Mouse (Mus musculus): ENCODE results near the gene Rasal1. TPM values are rescaled to one million over a fixed set of nuclear protein-coding genes. Genes with fewer than 3 reads are reported as not detected.

Gene Rasal1
- polyA plus RNA-seq, 1 experiment from 2014 or later, result 0.70 TPM

DNA sequence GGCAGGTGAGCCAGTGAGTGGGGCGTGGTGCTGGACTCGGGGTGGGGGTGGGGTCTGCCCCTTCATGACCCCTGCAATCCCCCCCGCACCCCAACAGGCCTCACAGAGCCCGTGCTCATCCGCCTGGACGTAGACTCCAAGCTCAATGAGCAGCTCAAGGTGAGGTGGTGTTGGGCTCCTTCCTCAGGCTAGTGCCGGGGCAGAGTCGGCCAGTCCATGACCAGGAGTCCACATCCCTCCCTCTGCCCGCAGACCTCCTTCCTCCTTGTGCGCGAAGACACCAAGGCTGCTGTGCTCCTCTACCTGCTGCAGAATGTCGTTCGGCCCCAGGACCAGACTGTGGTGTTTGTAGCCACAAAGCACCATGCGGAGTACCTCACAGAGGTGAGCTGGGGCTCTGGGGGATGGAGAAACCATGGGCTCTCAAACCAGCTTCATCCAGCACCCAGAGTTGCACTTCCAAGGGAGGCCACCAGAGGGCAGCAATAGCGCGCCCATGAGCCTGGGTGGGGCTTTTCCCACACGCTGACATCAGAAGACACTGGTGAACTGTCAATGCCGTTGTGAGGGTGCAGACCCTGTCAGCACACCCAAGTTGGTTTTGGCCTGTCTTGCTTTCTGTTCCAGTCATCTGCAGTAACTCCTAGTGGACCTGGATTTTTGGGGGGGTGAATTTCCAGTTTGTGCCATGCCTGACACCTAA lies 28.1 kb upstream of the Rasal1 start:
- Histone ChIP-seq H3K4me2 (replicated peaks; ENCODE audit: low read depth, low read length) (no peak overlapping the region), H3K36me3 (ENCODE audit: insufficient read depth, low read length) (peaks cover 89% of the 10 kb centered on the region), H3K9me3 (ENCODE audit: low read length) (peaks cover 4% of the 10 kb centered on the region; the same call in 1 of the 2 replicates), H3K9ac (replicated peaks; ENCODE audit: low read length) (no peak overlapping the region), H3K4me1 (ENCODE audit: insufficient read depth, low read length) (no peaks in the 10 kb centered on the region), H3K27me3 (ENCODE audit: insufficient read depth, low read length) (no peaks in the 10 kb centered on the region), H3K27ac (ENCODE audit: low read length) (no peak overlapping the region), H3K4me3 (ENCODE audit: low read length) (no peak overlapping the region)
- no peak for ATAC-seq (ENCODE audit: low FRiP score, low TSS enrichment)
- 68% methylated on average over 18 of the region's 18 CpGs for WGBS

DNA sequence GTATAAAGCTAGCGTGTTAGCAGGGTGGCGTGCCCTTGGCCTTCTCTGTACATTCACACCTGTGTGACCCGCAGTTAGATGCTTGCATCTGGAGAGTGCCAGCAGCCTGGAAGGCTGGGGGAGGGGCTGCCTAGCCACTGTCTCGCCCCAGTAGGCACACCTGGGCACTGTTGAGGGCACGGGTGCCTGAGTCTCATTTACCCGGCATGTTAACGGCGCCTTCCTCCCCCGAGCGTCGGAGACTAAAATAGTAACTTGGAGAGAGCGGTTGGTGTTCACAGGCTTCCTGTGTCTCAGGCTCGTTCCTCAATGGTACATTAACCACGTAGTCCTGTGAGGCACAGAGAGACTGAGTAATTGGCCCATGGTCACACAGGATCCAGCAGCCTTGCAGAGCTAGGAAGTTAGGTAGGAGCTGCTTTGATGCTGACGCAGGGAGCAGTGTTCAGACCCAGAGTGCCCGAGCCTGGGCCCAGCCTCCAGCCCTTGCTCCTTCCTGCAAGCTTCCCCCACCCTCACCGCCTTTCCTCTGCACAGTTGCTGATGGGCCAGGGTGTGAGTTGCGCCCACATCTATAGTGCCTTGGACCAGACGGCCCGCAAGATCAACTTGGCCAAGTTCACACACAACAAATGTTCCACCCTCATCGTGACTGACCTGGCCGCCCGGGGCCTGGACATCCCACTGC lies 27.4 kb upstream of the Rasal1 start:
- H3K27me3 ChIP-seq (ENCODE audit: insufficient read depth, low read length), result no peaks in the 10 kb centered on the region
- peaks cover 91% of the 10 kb centered on the region for H3K36me3 ChIP-seq (ENCODE audit: insufficient read depth, low read length)
- H3K4me2 ChIP-seq (replicated peaks; ENCODE audit: low read depth, low read length), result no peak overlapping the region
- ATAC-seq (ENCODE audit: low FRiP score, low TSS enrichment), result peak; percentile 40; the same call in 1 of the 2 replicates
- H3K27ac ChIP-seq (ENCODE audit: low read length), result no peak overlapping the region
- no peaks in the 10 kb centered on the region for H3K4me1 ChIP-seq (ENCODE audit: insufficient read depth, low read length)
- H3K9me3 ChIP-seq (ENCODE audit: low read length), result no peaks in the 10 kb centered on the region
- WGBS, result 78% methylated on average over 23 of the region's 23 CpGs
- H3K9ac ChIP-seq (replicated peaks; ENCODE audit: low read length), result no peak overlapping the region
- H3K4me3 ChIP-seq (ENCODE audit: low read length), result no peak overlapping the region

DNA sequence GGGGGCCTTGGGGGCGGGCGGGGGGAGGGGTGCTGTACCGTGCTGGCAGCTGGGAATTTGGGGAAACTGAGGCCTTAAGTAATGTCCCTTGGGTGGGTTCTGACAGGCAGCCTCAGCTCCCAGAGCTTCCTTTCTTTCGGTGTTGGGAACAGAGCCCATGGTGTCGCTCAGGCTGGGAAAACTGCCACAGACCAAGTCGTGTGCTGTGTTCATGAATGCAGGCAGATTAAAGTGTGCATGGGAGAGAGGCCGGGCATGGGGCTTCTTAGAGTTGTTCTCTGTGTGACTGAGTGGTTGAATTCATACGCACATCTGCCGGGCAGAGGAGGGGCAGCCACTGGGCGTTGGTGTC lies 26.8 kb upstream of the Rasal1 start:
- Histone ChIP-seq H3K27ac (ENCODE audit: low read length) (no peak overlapping the region), H3K9ac (replicated peaks; ENCODE audit: low read length) (no peak overlapping the region), H3K4me1 (ENCODE audit: insufficient read depth, low read length) (no peaks in the 10 kb centered on the region), H3K36me3 (ENCODE audit: insufficient read depth, low read length) (peaks cover 89% of the 10 kb centered on the region), H3K9me3 (ENCODE audit: low read length) (no peaks in the 10 kb centered on the region), H3K27me3 (ENCODE audit: insufficient read depth, low read length) (no peaks in the 10 kb centered on the region), H3K4me2 (replicated peaks; ENCODE audit: low read depth, low read length) (no peak overlapping the region), H3K4me3 (ENCODE audit: low read length) (no peak overlapping the region)
- no peak for ATAC-seq (ENCODE audit: low FRiP score, low TSS enrichment)
- WGBS, result 85% methylated on average over 10 of the region's 10 CpGs

DNA sequence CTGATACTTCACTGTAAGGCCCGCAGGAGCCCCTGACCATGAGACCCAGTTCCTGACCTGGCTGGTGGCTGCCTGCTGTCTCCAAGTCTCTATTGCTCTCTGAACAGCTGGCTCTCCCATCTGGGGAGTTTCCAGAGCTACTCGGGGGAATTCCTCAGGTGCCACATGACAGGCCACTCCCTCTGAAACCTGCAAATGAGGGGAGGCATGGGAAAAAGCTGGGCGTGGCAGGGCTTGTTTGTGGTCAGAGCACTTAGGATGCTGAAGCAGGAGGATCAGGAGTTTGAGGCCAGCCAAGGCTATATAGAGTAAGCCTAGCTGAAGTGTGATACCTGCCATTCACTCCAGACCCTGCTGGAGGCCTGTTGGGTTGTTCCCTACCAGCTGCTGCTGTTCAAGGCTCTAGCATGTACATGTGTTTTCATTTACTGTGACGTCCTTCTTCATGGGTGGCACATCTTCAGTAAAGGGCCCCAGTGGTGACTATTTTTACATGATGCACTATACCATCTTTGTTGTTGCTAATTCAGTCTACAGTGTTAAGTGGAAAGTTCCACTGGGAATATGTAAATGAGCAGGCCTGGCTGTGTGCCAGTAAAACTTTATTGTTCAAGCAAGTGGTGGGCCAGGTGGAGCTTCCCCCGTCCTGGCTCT lies 26.3 kb upstream of the Rasal1 start:
- ATAC-seq (ENCODE audit: low FRiP score, low TSS enrichment), result no peak
- H3K27ac ChIP-seq (ENCODE audit: low read length), result no peak overlapping the region
- no peaks in the 10 kb centered on the region for H3K9me3 ChIP-seq (ENCODE audit: low read length)
- no peak overlapping the region for H3K4me3 ChIP-seq (ENCODE audit: low read length)
- H3K4me1 ChIP-seq (ENCODE audit: insufficient read depth, low read length), result no peaks in the 10 kb centered on the region
- no peak overlapping the region for H3K4me2 ChIP-seq (replicated peaks; ENCODE audit: low read depth, low read length)
- no peak overlapping the region for H3K9ac ChIP-seq (replicated peaks; ENCODE audit: low read length)
- no peaks in the 10 kb centered on the region for H3K27me3 ChIP-seq (ENCODE audit: insufficient read depth, low read length)
- WGBS, result 75% methylated on average over 5 of the region's 5 CpGs
- peaks cover 90% of the 10 kb centered on the region for H3K36me3 ChIP-seq (ENCODE audit: insufficient read depth, low read length)

DNA sequence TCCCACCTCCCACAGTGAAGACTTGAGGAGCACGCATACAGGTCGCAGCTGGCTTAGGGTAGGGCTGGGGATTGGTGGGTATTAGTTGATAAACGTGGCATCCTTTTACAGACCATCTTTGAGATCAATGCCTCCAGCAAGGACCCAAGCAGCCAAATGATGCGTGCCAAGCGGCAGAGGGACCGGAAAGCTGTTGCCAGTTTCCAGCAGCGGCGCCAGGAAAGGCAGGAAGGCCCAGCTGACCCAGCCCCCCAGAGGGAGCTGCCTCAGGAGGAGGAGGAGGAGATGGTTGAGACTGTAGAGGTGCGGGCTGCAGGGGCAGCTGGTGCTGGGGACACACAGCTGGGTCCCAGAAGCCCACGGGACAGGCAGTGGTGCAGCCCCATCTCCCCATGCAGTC lies 24.2 kb upstream of the Rasal1 start:
- no peak for ATAC-seq (ENCODE audit: low FRiP score, low TSS enrichment)
- no peak overlapping the region for H3K4me2 ChIP-seq (replicated peaks; ENCODE audit: low read depth, low read length)
- no peak overlapping the region; the same call in 1 of the 2 replicates for H3K9ac ChIP-seq (replicated peaks; ENCODE audit: low read length)
- H3K4me1 ChIP-seq (ENCODE audit: insufficient read depth, low read length), result no peaks in the 10 kb centered on the region
- no peak overlapping the region for H3K4me3 ChIP-seq (ENCODE audit: low read length)
- WGBS, result 89% methylated on average over 10 of the region's 10 CpGs
- H3K36me3 ChIP-seq (ENCODE audit: insufficient read depth, low read length), result peaks cover 80% of the 10 kb centered on the region
- H3K27me3 ChIP-seq (ENCODE audit: insufficient read depth, low read length), result no peaks in the 10 kb centered on the region
- H3K9me3 ChIP-seq (ENCODE audit: low read length), result no peaks in the 10 kb centered on the region
- H3K27ac ChIP-seq (ENCODE audit: low read length), result no peak overlapping the region

DNA sequence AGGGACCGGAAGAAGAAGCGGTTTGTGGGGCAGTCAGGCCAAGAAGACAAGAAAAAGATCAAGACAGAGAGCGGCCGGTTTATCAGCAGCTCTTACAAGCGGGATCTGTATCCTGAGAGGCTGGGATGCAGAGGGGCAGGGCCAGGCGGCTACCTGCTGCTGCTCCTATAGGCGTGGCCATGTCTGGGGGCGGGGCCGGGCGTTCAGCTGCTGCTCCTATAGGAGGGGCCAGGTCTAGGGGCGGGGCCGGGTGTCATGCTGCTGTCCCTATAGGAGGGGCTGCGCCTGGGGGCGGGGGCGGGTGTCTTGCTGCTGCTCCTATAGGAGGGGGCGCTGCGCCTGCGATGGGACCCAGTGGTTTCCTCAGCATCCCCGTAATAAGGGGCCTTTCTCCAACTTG lies 22.2 kb upstream of the Rasal1 start:
- H3K4me3 ChIP-seq (ENCODE audit: low read length), result no peak overlapping the region
- peaks cover 64% of the 10 kb centered on the region for H3K36me3 ChIP-seq (ENCODE audit: insufficient read depth, low read length)
- H3K9ac ChIP-seq (replicated peaks; ENCODE audit: low read length), result no peak overlapping the region
- peak; percentile 55; the same call in 1 of the 2 replicates for ATAC-seq (ENCODE audit: low FRiP score, low TSS enrichment)
- H3K27ac ChIP-seq (ENCODE audit: low read length), result no peak overlapping the region
- H3K4me2 ChIP-seq (replicated peaks; ENCODE audit: low read depth, low read length), result no peak overlapping the region
- no peaks in the 10 kb centered on the region for H3K4me1 ChIP-seq (ENCODE audit: insufficient read depth, low read length)
- no peaks in the 10 kb centered on the region for H3K9me3 ChIP-seq (ENCODE audit: low read length)
- H3K27me3 ChIP-seq (ENCODE audit: insufficient read depth, low read length), result peaks cover 13% of the 10 kb centered on the region; the same call in 1 of the 2 replicates
- 38% methylated on average over 19 of the region's 19 CpGs for WGBS

DNA sequence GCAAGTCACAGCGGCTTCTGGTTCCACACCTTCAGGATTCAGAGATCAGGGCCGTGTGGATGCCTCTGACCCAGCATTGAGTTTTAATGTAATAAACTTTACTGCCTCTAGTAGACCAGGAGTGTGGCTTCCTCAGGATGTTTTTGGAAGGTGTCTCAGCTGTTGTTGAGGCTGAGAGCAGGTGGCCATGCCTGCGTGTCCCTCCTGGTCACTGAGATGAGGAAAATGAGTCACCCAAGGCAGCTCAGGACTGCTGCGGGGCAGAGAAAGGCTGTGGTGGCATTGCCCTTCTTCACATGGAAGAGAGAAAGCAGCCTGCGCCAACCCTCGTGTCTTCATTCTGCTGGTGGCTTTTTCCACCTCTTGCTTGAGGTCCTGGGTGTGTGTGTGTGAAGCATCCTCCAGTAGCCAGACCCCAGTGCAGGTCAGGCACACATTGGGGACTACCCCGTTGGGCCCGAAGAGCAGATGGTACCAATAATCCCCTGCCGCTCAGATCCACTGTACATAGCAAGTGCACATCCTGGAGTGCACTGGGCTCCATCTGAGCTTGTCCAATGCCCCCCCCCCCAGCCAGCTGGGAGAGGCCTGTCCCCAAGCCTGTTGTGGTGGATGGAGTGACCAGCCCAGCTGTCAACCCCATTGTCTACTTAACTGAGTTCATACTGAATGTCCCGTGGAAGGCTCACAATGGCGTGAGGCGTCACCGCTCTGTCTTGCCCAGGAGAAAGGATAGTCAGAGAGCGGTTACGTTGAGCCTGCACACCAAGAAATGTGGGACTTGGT lies 20.9 kb upstream of the Rasal1 start:
- Histone ChIP-seq H3K4me3 (ENCODE audit: low read length) (no peak overlapping the region), H3K9me3 (ENCODE audit: low read length) (peaks cover 8% of the 10 kb centered on the region), H3K4me2 (replicated peaks; ENCODE audit: low read depth, low read length) (no peak overlapping the region), H3K27ac (ENCODE audit: low read length) (no peak overlapping the region), H3K4me1 (ENCODE audit: insufficient read depth, low read length) (no peaks in the 10 kb centered on the region), H3K27me3 (ENCODE audit: insufficient read depth, low read length) (peaks cover 15% of the 10 kb centered on the region; the same call in 1 of the 2 replicates), H3K9ac (replicated peaks; ENCODE audit: low read length) (no peak overlapping the region), H3K36me3 (ENCODE audit: insufficient read depth, low read length) (peaks cover 51% of the 10 kb centered on the region)
- no peak for ATAC-seq (ENCODE audit: low FRiP score, low TSS enrichment)
- 90% methylated on average over 15 of the region's 15 CpGs for whole genome bisulfite sequencing

DNA sequence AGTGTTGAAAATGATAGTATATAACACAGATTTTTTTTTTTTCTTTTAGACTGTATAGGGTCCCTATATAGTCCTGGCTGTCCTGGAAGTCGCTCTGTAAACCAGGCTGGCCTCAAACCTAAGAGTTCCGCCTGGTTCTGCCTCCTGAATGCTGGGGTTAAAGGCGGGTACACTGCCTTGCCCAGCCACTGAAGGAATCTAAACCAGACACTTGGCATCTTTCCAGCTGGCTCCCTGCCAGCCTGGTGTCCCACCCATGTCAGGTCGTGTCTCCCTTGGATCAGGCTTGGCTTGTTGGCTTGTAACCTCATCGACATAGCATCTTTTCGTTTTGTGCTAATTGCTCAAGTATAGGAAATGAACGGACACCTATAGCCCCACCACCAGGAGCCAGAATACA lies 20.0 kb upstream of the Rasal1 start:
- Histone ChIP-seq H3K9me3 (ENCODE audit: low read length) (peaks cover 8% of the 10 kb centered on the region), H3K27ac (ENCODE audit: low read length) (no peak overlapping the region), H3K4me3 (ENCODE audit: low read length) (no peak overlapping the region), H3K4me2 (replicated peaks; ENCODE audit: low read depth, low read length) (no peak overlapping the region), H3K4me1 (ENCODE audit: insufficient read depth, low read length) (no peaks in the 10 kb centered on the region), H3K9ac (replicated peaks; ENCODE audit: low read length) (no peak overlapping the region), H3K27me3 (ENCODE audit: insufficient read depth, low read length) (peaks cover 15% of the 10 kb centered on the region; the same call in 1 of the 2 replicates), H3K36me3 (ENCODE audit: insufficient read depth, low read length) (peaks cover 44% of the 10 kb centered on the region)
- 61% methylated on average over 7 of the region's 7 CpGs for WGBS
- no peak for ATAC-seq (ENCODE audit: low FRiP score, low TSS enrichment)

DNA sequence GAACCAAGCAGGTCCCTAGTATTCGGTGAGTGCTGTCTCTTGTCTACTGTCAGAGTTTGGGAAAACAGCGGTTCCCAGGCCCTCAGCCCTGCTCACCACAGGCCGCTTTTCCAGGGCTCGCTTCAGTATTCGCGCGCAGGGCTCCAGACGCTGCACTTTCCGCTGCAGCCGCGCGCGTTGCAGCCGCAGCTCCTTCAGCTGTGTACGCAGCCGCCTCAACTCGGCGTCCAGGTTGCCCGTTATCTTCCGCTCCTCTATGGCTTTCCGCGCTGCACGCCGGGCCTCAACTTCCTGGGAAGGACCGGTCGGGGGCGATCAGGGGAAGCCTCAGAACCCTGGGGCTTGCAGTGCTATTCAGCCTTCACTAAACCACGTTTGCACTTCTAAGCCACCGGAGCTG lies 17.5 kb upstream of the Rasal1 start:
- H3K4me2 ChIP-seq (replicated peaks; ENCODE audit: low read depth, low read length), result peak overlapping the region; percentile 51

More for the DNA sequence above, 17.5 kb upstream of the Rasal1 start:
- H3K36me3 ChIP-seq (ENCODE audit: insufficient read depth, low read length), result peaks cover 19% of the 10 kb centered on the region
- H3K9ac ChIP-seq (replicated peaks; ENCODE audit: low read length), result 0 out of 2 replicates have a peak overlapping the region, but pooled peaks have one; percentile 24
- ATAC-seq (ENCODE audit: low FRiP score, low TSS enrichment), result no peak
- H3K4me1 ChIP-seq (ENCODE audit: insufficient read depth, low read length), result no peaks in the 10 kb centered on the region
- H3K27me3 ChIP-seq (ENCODE audit: insufficient read depth, low read length), result peaks cover 15% of the 10 kb centered on the region; the same call in 1 of the 2 replicates
- peaks cover 8% of the 10 kb centered on the region for H3K9me3 ChIP-seq (ENCODE audit: low read length)
- WGBS, result 6% methylated on average over 29 of the region's 29 CpGs
- H3K27ac ChIP-seq (ENCODE audit: low read length), result no peak overlapping the region
- H3K4me3 ChIP-seq (ENCODE audit: low read length), result peak overlapping the region; percentile 21; the same call in 1 of the 2 replicates

All from kidney, embryonic 16.5 days (tissue).